Mouse (Mus musculus) left cerebral cortex, adult 9 months (tissue): Measurements from ENCODE around the gene Sik3.
"Not testable (repeated sequence)": the region's sequence is repeated elsewhere in the genome, so short reads cannot be mapped to it uniquely, and the experiment has no call there.

Experiments
- DNase-seq, 2 experiments: peaks; one replicate each; pipeline ENCODE4 v3.0.0; 2022; ENCODE audit warnings: low spot score in 2 of 2

Sik3 gene

DNA sequence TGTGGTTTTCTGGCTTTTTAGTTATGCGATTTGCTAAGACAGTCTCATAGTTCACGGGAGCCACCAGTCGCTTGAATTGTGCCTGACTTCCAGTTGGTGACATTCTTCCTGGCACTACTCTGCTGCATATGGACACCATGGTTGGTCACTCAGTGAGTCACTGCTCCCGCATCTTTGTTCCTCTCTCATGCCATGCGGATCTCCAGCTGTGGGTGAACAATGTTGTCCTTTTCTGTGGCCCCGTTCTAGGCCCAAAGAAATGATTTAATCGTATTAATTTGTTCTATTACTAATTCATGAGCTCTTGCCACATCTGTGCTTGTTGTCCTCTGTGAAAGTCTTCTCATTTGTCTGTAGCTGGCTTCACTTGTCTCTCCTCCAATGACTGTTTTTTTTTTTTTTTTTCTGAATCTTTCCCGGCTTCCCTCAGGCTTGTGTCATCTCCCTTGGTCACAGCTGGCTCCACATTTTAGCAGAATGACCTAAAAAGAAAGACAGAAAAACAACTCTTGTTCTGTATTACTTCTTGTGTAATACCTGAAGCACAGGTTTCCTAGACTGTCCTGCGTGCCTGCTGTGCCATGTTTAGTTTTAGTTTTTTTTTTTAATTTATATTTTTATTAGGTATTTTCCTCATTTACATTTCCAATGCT, 40.5 kb downstream of the Sik3 start:
- DNase-seq: peak; percentile 59 to 63

DNA sequence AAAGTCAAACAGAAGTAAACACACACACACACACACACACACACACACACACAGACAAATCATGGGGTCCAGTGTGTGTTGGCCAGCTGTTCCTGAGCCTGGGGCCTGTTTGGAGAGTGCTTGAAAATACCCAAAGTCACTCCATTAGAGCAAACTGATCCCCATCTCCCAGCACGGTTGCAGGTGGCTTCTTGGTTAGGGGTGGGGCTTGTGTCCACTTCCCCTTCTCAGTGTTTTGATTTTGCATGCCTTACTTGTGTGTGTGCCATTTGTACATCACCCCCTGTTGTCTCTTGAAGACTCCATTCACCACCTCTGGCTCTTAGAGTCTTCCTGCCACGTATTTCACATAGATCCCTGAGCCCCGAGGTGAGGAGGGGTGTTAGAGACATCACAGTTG, 45.4 kb downstream of the Sik3 start:
- no peak for DNase-seq

DNA sequence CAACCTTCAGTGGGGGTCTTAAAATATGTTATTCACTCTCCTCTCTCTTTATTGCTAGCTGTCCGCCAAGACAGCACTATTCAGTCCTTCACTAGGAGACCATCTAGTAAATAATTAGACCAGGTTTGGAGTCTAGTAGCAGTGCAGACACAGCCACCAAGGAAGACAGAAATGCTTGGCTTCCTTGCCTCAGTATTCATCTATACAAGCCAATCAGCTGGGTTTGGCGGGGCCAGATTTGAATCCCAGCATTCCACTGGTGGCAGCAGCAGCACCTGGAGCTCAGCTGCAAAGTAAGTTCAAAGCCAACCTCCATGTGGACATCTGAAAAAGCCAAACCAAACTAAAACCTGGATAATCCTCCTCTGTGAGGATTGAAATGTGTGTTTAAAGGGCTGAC, 47.6 kb downstream of the Sik3 start:
- no peak for DNase-seq

DNA sequence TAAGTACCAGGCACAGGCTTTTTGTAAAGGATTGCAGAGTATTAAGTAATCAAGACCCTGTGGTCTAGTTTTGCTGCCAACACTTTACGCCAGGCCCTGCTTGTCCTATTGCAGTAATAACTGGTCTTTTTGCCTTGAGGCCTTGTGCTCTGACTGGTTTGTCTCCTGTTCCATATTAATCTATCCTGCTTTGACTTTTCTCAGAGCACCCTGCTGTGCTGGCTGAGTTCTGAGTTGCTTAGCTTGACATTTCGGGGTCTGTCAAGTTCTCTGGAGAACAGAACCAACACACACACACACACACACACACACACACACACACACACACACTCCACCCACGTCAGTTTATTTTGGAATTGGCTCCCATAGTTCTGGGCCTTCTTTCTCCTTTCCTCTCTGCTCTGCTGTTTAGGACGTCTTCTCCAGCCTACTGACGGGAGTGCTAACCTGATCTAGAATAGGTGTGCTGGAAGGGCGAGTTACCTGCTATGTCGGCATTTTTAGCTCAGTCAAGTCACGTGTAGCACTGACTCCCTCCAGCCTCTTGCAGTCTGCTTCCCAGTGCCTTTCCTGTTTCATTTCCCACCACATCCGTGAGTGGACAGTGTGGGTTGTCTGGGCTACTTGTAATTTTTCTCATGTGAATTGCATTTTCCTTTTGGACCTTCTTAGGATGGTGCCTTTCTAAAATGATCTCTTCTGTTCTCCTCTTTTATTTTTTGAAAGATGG, 49.2 kb downstream of the Sik3 start:
- DNase-seq: peak in 1 of 2 experiments; percentile 45

DNA sequence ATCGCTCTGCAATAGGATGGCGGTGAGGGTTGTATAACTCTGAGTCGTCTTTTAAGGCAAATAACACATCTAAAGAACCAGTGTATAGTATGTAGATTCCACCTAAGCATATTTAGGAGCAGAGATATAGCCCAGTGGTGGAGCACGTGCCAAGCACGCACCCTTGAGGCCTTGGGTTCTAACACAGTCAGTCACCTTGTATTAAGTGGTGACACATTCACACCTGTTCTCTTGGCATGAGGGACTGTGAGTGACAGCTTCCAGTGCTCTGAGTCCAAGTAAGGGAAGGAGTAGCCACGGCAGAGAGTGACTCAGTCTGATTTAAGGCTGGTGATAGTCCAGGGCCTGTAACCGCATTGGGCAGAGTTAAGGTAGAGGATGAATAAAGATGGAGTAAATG, 51.7 kb downstream of the Sik3 start:
- DNase-seq: no peak

DNA sequence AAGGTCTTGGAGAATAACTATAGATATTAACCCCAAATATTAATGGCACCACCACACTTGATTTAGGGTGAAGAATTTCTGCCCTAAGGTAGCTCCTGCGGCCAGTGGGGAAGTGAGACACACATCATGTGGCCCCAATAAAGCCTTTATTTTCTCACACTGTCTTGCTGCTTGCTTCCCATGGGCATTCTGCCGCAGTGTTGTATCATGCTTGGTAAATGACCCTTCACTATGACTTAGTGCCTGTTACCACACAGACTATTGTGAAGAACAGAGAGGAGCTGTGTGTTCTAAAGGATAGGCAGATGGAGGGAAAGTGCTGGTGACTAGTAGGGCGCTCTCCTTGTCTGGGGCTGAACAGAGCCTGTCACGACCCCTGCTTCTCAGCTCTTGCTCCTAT, 54.1 kb downstream of the Sik3 start:
- no peak for DNase-seq

DNA sequence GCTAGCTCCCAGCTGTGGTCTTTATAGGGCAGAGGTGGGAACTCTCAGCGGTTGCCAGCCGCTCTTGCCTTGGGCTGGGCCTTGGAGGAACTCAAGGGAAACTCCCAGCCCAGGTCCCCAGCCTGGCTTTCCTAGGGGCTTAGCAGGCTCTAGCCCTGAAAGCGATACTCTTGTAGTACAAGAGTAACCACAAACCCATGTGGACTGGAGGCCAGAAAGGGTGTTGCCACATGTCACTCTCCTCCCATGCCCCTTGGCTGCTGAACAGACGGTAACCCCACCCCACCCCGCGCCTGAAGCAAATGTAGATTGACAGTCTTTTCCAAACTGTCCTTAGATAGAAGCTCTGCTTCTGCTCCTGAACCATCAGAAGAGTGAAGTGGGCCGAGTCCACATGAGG, 55.1 kb downstream of the Sik3 start:
- DNase-seq: no peak

DNA sequence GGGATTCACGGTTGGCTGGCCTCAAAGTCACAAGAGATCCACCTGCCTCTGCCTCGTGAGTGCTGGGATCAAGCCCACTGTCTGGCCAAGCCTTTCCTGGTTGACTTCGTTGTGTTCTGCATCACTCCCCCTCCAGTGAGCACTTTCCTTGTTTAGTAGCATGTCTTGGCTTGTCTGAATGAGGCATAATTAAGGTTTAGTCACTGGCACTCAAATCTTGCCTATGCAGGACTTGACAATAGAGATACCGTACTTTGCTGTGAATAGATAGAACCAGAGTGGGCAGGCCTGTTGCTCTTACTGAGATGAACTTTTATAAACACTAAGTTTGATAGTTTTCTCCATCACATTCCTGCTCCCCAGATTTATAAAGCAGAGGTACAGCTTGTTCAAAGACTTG, 56.4 kb downstream of the Sik3 start:
- DNase-seq: no peak

DNA sequence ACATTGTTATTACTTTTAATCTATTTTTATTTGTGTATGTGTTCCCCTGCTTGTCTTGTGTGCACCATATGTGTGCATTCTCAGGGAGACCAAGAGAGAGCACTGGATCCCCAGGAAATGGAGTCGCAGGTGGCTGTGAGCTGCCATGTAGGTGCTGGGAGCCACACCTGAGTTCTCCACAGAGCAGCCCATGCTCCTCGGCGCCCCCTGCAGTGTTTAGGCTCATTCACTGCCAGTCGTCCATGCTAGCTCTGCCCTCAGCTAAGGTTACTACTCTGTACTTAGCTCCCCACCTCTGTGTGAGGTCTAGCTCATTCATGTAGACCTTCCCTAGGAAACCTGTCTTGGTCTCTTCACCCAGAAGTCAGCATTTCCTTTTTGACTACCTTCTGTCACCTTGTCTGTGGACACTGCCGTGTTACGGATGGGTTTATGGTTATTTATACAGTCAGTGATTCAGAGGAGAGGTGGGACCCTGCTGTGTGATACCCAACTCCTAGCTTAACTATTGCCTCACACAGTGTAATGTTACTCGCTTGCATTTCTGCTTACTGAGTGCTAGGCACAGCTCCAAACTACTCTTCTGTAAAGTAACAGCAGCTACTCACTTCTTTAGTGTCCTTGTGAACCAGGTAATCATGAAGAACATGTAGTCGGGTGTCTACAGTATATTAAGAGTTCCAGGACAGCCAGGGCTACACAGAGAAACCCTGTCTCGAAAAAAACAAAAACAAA, 59.6 kb downstream of the Sik3 start:
- no peak for DNase-seq

DNA sequence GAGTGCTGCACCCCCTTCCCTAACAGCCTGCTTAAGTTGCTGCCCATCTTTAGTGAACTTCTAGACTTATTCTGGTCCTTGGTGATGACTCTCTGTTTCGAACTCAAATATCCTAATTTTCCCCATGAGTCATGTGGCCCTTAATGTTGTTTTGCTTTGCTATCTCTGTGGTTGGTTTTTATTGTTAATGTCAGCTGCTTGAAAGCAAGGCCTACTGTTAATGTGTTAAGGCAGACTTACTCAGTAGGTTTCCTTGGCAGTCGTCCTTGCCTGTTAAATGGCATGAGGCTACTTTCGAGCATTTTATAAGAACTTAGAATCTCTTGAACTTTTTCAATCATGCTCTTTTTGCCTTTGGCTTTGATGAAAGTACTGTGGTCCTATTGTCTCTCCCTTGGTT, 60.8 kb downstream of the Sik3 start:
- no peak for DNase-seq

DNA sequence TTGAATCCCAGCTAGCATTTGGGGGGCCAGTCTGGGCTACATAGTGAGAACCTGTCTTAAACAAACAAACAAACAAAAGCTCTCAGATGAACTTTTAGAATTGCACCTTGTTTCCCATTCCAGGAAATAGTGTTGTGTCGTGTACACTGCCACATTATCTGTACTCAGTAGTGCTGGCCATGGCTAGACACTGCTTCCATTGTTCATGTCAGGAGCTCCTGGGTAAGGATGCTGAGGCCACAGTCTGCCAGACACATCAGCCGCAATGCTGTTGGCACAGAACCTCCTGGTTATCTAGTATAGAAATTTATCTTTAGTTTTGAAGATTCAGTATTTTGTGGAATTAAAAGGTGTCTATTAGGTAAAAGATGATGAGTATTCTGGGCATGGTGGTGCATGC, 63.0 kb downstream of the Sik3 start:
- no peak for DNase-seq

DNA sequence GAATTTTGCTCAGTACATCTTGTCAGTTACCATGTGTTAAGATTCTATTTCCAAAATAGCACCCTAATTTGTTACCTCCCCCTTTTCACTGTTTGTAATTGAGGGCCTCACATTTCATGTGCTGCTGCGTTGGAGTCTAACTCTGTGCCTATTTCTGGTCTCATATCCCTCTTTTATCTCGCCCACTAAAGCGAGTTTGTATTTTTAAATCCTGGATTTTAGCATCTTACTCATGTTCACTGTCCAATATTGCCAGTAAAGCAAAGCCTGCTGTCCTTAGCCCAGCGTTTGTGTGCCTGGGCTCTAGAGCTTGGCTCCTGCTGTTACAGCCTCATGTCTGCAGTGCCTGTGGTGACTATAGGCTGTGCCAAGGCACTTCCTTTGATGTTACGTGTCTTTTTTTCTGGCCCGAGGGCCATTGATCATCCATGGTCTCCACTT, 69.8 kb downstream of the Sik3 start:
- peak; percentile 58 to 62 for DNase-seq

DNA sequence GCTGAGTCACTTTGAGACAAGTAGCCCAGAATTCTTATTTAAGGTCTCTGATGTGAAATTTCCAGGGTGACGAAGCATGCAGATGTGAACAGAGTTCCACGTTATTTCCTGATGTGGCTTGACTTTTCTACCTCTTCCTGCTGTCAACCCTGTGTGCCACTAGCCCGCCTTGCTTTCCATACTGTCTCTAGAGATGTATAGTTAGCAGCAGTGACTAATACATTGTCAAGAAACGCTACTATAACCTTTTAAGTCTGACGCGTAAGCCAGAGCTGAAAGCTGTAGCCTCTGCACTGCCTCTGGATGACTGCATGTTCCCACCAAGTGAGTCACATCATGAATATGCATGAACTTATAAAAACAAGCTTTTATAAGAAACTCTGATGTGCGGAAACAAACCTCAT, 70.9 kb downstream of the Sik3 start:
- DNase-seq: peak; percentile 54 to 78

DNA sequence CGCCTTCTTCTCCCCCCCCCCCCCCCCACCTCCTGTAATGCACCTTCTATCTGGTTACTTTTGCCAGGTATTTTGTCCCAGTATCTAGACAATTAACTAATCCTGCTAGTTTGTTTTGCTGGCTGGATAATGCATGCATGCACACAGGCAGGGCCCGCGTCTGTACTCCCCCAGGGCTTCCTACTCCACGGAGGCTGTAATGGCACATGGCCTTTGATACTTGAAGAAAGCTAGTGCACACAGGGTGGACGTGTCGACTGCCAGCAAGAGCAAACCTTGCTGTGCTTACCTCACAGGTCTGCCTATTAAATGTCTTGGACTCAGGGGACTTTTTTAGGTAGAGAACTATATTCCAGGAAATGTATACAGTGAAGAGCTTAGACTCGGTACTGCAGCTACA, 73.3 kb downstream of the Sik3 start:
- DNase-seq: no peak

DNA sequence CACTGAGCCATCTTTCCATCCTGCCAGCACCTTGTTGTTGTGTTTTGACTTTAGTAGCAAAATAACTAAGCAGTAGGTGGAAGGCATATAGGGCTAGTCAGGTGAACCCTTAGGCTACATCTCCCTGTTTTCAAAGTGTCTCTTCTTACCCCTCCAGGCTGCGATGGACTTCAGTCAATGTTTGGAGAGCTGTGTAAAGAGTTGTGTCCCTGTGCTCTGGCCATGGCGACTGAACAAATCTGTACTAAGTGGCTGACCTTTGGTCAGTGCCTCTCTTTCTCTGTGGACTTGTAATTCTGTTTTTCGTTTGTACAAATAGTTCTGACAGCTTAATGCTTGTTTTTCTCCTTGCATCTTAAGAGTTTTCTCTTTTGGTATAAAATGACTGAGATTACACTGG, 74.2 kb downstream of the Sik3 start:
- no peak for DNase-seq

DNA sequence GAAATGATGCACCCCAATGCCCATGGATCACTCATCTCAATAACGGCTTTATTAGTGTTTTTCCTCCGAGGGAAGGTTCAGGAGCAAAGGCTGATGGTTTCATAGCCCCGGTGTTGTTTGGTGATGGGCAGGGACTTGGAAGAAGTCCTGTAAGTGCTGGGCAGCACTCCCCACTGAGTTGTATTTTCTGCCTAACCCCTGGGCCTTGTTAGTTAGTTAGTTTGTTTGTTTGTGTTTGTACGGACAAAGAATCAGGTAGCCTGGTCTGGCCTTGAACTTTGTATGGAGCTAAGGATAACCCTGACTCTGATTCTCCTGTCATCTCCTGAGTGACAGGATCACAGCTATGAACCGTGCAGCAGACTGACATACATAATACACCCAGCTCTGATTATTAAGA, 74.8 kb downstream of the Sik3 start:
- DNase-seq: no peak

DNA sequence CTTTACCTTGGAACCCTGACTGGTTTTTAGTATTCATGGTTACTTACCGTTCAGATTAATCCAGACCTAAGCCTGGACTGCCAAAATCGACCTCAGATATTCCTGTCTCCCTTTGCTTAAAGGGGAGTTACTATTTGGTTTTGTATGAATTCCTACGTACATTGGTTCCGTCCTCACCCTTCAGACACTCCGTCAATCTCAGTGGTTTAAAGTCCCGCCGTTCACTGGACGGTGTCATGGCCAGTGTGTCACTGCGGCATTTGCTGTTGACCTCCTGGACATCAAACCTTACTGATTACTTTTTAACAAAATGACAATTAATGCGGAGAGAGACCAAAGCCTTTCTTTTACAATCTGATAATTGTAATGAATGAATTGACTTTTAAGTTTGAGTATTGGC, 76.1 kb downstream of the Sik3 start:
- DNase-seq: no peak

DNA sequence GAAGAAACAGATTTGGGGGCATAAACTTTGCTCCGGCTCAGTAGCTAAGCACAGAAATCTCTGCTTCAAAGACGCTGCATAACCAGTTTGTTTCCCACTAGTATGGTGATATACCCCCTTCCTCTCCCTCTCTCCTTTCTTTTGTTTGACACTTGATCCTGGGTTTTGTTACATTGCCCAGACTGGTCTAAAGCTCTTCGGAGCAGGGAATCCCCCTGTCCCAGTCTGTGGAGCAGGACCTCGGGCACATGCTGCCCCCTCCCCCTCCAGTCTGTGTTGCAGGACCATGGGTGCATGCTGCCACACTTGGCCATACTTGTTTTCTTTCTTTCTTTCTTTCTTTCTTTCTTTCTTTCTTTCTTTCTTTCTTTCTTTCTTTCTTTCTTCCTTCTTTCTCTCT, 77.4 kb downstream of the Sik3 start:
- DNase-seq: no peak

DNA sequence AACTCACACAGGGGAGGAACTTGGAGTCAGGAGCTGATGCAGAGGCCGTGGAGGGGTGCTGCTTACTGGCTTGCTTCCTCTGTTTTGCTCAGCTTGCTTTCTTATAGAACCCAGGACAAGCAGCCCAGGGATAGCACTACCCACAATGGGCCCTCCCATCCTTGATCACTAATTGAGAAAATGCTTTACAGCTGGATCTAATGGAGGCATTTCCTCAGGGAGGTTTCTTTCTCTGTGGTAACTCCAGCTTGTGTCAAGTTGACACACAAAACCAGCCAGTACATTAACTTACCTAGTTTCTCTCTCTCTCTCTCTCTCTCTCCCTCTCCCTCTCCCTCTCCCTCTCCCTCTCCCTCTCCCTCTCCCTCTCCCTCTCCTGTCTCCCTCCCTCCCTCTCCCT, 78.5 kb downstream of the Sik3 start:
- not testable (repeated sequence) for DNase-seq

DNA sequence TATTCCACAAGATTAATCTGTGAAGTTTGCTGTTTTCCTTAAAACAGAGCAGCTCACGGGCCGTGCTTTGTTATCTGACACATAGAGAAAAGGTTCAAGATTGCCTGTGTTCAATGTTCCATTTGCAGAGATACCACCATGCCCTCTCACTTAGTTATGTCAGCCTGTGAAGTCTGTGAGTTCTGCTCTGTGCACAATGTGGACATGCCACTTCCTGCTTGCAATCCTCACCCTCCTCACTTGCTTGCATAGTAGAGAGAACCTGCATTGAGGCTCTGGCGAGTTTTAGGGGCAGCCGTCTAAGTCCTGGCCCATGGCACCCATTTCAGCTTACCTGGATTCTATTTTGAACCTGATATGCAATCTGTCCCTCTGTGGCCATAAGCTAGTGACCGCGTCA, 80.0 kb downstream of the Sik3 start:
- no peak for DNase-seq

DNA sequence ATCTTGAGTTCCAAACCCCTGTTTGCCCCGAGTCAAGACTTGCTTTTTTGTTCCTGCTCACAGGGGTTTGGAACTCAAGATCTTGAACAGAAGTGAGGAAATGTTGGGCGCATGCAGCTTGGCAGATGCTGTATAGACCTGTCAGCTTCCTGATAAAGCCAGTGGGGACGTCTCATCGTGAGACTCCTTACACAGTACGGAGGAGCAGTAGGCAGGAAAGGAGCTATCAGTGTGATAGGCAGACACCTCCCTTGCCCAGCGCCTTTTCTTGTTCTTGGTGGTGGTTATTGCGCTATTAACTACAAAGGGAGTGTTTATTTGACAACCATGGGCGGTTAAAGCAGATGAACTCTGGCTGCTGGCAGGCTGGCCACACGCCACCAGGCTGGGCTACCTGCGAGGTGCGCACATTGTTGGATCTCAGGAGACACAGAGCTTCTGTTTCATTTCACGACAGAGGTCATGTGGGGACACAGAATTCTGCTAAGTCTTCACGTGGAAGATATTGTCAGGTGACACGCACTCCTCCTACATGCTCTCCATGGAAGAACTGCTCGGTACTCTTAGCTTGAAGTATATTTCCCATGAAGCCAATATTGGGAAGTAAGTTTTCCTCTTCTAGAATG, 85.9 kb downstream of the Sik3 start:
- no peak for DNase-seq

DNA sequence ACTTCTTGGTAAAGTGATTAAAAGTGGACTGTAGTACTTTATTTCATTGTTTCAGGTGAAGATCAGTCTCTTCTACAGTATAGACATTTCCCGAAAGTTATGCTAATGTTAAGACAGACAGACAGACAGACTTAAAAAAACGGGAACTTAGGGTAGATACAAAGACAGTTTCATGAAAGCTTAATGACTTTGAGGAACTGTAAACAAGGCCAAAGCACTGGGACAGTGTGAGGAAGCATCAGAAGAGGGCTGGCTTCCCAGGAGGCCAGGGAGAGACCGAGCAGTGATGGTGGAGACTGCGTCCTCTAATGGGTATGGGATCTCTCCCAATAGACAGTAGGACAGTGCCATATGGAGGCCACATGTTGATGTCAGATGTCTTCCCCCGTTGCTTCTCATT, 86.5 kb downstream of the Sik3 start:
- DNase-seq: no peak

DNA sequence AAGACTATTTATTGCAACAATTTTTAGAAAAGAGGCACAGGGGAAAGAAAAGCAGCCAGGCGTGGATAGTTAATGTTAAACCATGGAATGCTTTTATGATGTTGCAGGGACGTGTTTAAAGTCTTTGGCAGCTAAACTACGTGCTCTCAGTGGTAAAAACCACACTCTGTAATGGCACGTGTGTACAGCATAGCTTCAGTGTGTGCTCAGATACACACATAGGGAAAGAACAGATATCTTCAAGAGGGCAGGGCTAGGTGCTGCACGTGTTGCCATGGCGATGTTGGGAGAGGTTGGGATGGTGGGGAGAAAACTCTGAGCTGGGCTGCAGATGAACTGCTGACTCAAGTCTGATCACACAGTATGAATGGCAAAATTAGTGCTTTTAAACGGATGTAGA, 90.5 kb downstream of the Sik3 start:
- DNase-seq: no peak
